Mouse (Mus musculus) c-Kit-positive CD71-positive TER-119-negative erythroid progenitor cells, embryonic 14.5 days (primary cell): ENCODE results near the gene Dpf2.

ENCODE experiments used
- DNase-seq: peaks from one replicate; pipeline ENCODE4 v3.0.0-alpha.2; 2013; ENCODE audit warnings: low read depth

The Dpf2 gene

DNA sequence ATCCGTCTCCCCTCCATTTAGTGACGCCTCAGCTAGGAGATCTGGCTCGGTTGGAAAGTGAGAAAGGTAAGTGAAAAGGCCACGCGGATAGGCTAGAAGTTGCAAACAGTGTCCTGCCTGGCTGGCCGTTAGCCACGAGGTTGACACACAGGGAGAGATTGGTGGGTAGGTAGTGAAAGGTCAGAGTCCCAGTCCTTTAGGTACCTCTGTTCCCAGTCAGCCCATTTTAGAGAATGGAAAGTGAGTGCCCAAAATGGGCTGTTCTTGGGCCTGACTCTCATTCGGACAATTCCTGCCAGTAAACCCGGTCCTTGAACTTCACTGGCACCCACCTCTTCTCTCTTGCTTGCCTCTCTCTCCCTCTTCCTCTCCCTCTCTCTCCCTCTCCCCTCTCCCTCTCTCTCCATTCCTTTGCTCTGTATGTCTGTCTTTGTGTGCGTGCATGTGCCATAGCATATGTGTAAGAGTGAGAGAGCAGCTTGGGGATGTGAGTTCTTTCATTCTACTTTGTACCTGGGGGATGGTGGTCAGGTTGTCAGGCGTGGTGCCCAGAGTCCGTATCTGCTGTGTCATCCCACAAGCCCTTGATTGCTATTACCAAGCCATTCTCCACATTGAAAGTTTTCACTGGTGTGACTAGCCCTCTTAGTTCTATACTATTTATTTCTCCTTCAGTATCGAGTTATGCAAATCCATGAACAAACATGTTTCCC lies at the start of gene Dpf2:
TSS of gene Dpf2 (minus strand) at position 4 of the 713 bp plus-strand sequence.
- no peak for DNase-seq

DNA sequence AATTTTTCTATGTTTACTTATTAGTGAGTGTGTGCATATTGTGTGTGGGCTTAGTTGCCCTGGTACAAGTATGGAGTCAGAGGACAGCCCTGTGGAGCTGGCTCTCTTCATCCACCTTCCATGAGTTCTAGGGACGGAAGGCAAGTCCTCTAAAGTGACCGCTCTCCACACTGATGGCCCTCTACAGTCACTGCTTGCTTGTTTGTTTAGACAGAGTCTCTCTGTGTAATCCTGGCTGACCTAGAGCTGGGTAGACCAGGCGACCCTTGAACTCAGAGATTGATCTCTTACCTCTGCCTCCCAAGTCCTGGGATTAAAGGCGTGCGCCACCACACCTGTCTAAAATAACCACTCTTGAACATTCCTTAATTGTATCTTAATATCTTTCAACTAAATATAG lies 44.6 kb upstream of the Dpf2 start:
- DNase-seq = no peak

DNA sequence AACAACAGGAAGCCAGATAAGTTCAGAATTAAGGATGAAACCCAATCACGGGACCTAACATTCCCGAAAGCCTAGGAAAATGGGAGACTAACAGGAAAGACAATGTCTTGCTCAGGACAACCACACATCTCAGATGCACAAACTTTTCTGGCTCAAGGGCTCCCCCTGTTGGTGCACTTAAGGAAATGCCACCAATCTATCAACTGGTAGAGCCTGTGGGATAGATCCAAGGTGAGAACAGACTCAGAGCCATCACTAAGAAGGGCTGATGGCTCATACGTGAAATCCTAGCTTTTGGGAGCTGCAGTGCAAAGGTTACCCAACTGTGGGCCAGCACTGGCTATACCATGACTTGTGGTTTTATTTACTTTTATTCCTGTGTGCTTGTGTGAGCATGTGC lies 43.9 kb upstream of the Dpf2 start:
- peak; percentile 76 for DNase-seq

DNA sequence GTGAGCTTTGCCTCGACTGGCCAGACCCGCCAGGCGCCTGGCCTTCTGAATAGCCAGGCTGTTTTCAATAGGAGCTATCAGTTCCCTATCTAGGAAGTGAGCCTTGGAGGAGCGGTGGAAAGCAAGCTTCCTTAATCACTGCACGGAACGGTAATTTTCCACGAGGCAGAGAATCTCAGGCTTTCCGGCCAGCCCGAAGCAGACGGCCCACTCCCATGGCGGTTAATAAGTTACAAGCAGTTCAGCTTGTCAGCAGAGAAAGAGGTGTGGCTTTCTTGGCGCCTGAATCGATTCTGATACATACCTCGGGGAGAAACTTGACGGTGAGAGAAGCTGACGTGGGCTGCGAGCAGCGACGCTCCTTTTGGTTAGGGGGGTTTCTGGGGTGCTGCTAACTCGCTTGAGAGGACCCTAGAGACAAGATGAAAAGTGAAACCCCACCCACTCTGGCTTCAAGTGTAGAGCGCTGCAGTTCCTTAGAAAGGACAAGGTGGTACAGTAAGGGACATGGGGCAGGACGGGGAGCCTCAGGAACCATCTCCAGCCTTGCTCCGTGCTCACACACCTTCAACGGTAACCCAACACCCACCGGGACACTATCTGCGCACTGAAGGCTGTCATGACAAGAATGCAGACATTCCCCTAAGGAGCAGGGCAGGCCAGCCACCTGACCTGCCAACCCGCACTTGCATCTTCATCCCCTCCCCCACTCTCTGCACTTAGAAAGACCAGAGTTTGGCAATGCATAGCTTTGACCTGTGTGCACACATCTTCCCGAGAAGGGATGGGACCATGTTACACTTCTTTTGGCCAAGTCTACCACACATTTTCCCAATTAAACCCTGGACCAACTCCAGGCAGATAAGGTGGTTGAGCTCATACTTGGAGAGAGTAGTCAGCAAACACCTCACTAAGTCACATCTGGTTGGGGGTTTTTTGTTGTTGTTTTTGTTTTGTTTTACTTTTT lies 43.2 kb upstream of the Dpf2 start:
- DNase-seq = no peak

DNA sequence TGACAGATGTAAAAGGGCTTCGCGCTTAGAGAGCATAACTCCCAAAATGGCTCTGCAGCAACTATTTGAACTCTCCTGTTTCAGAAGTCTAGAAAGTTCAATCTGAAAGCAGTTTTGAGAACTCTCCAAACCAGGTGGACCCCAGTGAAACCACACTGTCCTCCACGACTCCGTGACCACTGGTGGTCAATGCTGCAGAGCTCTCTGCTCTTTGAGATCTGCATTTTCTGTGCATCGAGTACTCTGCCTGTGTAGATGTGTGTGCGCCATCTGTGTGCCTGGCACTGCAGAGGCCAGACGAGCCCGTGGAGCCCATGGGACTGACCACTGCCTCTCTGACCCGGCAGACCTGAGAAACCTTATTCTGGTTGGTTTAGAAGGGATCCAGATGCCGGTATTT lies 42.1 kb upstream of the Dpf2 start:
- no peak for DNase-seq

DNA sequence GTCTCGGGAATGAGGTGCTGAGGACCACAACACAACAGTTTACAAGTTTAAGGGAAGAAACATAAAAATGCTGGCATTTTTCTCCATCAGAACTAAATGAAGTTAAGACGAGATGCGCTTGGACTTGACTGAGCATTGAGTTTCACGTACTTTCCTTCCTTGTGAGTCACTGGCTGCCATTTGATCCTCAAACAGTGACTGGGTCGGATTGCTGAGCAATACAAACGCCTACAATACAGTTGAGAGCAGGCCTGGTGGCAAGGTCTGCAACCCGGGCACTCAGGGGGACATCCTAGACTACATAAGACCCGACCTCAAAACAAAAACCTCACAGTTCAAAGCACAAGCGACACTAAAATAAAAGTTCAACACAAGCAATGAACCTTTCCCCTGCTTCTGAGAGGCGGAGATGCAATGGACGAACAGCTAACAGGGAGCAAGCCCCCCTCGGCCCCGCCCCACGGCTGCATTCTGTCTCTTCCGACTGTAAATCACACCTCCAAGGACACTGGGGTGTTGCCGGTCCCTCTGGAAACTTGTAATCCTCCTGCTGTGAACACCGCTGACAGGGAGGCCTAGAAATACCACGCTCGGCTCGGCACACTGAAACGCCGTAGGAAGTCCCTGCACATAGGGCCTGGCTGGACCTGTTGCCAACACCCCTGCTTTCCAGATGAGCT lies 41.4 kb upstream of the Dpf2 start:
- DNase-seq = no peak

DNA sequence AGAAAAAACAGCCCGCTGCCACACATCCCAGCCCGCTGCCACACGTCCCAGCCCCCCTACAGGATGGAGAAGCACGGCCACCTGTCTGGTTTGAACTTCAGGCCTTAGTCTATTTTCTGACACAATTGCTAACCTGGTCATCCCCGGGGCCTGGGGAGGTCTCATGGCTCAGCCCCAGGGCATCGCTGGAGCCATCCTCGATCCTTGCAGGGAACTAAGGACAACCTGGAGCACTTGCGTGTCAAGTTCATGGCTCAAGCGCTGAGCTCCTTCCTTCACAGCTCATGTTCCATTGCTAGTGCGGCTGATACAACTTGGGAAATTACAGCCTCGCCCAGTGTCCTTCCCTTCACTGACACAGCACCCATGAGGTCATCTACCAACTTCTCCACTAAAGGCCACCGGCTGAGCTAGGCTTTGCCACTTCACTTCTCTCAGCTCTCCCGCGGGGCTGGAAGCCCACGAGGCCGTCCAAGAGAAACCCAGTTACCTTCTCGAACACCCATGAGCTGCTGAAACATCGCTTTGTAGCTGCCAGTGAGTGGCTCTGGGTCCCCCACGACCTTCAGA lies 40.5 kb upstream of the Dpf2 start:
- DNase-seq = no peak

DNA sequence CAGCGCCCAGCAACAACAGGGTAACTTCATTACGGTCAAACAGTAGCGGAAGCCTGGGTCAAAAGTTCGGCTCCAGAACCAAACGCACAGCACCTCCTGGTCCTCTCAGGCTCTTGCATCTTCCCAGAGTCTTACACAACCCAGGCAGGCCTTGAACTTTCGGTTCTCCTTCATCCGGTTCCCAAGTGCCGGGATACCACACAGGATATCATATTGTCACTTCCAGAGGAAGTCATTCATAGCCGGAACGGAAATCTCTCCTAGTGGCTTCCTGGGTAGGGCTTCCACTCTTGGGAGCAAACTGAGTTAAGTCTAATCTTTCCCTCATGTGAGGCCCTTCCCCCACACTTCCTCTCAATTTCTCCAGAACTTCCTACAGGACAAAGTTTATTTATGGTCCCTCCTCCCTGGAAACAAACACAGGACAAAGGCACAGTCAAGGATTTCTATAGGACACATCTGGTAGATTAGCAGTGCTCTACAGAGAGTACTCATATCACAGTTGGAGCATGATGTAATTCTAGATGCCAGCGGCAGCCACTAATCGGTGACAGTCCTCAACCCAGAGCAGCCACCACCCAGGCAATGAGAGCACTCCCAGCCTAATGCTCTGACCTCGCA lies 39.4 kb upstream of the Dpf2 start:
- DNase-seq = no peak

DNA sequence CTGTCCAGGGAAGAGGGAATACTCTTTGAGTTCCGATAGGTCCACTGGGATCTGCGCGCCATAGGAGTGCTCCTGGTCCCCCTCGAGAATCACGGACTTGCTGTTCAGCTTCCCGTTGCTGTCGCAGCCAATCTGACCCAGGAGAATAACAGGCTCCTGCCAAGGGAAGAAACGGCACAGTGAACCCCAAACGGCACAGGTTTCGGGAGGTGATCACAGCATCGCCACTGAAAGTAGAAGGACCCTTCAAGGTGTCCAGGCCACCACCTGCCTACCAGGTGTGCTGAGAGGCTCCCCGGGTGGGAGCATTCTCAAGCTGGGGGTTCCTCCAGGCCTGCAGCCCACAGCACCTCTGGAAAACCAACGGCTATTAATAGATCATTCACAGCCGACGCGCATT lies 38.8 kb upstream of the Dpf2 start:
- DNase-seq = no peak

DNA sequence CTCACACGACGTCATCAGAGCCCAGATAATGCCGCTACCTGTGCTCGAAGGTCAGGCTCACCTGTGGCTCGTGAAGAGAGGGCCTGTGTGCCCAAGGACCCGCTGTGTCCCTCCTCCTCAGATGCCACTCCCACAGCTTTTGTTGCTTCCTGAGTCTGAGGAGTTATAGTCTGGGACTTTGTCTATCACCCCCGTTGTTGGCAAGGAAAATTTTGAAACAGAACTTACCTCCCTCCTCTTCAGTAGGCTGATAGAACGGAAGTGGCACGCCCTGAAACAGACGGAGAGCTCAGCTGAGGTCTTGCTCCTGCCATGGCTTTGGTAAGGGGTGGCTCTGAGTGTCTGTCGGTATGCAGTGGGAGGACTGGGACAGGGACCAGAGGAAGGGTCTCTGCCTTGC lies 37.4 kb upstream of the Dpf2 start:
- no peak for DNase-seq

DNA sequence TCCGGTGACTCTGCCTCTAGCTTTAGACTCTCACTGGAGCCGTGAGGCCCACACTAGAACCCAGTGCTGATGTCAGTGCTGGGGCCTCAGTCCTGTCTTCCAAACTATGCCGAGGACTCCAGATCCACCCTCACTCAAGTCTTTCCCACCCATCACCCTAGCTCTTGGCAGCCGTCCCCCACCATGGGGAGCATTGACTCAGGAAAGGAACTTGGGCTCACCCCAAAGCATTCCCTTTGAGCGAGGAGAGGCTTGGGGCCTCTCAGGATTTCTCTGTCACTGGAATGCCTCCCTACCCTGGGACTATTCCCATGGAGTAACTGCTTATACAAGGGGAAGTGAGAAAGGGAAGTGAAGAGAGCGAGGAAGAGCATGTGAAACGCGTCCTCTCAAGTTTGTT lies 33.1 kb upstream of the Dpf2 start:
- no peak for DNase-seq

DNA sequence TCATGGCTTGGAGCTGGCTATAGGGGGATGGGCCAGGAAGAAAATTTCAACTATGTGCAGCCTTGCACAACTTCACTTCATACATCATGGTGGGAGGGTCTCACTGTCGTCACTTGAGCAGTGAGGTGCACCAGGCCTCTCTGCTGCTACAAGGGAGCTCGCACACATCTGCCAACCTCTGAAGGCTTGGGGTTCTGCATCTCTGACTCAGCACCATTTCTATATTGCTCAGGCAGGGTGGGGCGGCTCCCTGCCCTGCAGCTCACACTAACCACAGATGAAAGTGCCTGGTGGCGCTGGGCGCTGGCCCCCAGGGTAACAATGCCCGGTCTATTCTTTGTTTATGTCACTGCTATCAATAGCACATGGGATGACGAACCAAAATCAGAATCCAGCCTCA lies 32.2 kb upstream of the Dpf2 start:
- DNase-seq = no peak

DNA sequence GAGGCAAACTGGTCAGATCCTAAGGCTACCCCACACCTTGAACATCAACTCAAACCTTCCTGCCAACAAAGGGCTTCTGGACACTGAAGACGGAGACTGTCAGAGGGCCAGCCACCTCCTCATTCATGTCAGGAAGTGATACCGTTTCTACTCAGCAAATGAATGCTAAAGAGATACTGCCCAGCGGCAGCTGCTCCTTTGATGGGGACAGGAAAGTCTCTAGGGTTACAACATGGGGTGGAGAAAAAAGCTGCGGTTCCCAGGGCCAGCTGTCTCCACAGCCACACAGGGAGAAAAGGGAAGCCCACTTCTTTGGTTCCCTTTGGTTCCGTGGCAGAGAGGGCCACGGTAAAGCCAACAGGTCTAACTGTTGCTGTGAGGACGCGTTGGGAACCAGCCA lies 31.3 kb upstream of the Dpf2 start:
- DNase-seq = no peak

DNA sequence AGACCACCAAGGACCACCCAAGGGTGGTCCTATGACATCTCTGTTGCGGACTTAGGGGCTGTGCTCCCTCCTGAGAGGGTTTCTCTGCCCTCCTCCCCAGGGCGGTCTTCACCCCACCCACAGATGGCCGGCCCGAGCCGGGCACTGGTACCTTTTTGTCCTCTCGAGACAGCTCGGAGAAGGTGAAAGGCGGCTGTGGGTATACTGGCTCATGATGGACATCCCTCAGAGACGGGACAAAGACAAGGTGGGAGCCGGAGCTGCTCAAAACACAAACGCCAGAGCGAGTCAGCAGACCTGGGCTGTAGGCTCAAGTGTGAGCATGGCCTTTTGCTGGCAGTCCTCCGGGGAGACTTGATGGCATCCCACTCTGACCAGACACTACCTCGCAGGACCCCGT lies 30.6 kb upstream of the Dpf2 start:
- no peak for DNase-seq

DNA sequence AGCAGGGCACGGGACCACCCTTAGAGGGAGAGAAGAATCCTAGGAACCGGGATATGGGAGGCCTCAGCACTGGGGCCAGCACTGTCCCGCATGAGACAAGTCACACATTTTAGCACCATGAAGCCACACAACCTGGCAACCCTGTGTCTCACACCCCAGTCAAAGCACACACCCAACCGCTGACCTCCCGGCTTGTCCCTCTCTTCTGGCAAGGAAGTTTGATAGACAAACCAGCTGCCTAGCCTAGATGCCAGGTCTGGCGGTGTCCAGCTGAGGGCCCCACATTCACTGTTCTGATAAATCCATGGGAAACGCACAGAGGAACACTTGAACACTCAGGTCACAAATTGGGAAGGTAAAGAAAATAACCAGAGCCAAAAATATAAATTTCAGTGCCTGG lies 29.8 kb upstream of the Dpf2 start:
- no peak for DNase-seq

DNA sequence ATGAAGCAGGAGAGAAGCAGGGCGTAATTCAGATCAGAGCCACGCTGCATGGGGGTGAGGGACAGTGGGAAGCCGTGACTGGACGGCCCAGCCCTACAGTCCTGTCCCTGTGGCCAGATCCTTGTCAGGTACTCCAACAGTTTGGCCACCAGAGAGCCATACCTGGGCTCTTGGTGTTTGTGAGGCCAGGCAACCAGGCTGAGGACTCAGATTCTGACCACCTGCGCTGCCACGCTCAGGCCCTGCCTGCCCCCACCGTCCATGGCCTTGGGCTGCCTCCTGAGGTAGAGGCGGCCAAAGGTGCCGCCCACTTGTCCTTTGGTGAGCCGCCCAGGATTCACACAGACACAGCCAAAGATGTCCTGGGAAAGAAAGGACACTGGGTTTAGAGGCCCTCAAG lies 27.8 kb upstream of the Dpf2 start:
- DNase-seq = no peak

DNA sequence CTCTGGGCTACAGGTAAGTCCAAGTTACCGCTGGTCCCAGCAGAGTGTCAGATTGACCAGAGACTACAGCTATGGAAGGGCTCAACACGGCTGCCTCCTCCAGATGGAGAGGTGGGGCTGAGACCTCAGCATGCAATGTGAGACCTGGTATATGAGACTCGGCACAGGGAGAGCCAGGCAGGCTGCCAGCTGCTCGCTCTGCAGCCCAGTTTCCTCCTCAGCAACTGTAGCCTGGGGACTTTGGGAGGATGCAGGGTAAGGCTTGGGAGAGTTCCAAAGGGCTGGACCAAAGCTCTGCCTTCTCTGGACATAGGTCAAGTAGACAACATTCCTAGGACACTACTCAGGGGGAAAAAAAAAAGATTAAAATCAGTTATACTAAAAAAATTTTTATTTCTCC lies 27.4 kb upstream of the Dpf2 start:
- DNase-seq = no peak

DNA sequence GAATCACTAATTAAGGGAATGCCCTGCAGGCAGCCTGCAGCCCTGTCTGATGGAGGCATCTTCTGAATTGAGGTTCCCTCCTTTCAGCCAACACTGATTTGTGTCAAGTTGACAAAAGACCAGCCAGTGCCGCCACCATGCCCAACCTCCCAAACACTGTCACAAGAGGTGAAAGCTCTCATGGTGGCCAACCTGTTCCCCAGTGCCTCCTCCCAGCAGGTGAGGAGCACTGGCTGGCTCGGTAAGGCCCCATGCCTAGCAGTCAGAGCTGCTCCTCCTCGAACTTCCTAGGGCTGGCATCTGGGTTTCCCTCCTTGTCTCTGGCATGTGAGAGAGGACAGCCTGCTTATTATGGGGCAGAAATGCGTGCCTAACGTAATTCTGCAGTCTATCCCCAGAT lies 26.9 kb upstream of the Dpf2 start:
- DNase-seq = no peak

DNA sequence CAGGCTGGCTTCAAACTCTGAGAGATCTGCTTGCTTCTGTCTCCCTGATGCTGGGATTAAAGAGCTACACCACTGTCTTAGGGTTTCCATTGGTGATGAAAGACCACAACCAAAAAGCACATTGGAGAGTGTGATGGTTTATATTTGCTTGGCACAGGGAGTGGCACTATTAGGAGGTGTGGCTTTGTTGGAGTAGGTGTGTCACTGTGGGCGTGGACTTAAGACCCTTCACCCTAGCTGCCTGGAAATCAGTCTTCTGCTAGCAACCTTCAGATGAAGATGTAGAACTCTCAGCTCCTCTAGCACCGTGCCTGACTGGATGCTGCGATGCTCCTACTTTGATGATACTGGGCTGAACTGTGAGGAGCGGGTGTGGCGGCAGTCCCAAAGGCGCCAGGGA lies 25.7 kb upstream of the Dpf2 start:
- no peak for DNase-seq

DNA sequence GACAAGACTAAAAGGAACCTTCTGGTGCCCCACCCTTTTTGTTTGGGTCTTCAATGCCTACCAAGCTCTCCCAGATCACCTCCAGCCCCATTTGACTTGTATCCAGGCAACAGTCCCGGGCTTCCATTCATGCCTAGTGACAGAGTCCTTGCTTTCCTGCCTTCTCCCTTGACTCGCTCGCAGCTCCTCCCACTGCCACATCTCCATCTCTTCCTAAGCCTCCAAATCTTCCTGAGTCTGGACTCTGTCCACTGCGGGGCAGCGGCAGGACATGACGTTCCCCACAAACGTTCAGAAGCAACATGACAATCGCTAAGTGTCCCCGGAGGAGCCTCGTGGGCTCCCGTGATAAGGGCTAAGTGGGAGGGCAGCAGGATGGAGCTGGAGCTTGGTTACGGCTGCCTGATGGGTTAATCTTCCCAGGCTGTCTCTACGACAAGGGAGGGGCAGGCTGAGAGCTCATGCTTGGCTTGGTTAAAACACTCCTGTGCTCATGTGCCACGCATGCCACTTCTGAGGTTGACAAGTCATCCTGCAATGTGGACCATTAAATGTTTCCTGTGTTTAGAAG lies 25.1 kb upstream of the Dpf2 start:
- DNase-seq = peak; percentile 34

DNA sequence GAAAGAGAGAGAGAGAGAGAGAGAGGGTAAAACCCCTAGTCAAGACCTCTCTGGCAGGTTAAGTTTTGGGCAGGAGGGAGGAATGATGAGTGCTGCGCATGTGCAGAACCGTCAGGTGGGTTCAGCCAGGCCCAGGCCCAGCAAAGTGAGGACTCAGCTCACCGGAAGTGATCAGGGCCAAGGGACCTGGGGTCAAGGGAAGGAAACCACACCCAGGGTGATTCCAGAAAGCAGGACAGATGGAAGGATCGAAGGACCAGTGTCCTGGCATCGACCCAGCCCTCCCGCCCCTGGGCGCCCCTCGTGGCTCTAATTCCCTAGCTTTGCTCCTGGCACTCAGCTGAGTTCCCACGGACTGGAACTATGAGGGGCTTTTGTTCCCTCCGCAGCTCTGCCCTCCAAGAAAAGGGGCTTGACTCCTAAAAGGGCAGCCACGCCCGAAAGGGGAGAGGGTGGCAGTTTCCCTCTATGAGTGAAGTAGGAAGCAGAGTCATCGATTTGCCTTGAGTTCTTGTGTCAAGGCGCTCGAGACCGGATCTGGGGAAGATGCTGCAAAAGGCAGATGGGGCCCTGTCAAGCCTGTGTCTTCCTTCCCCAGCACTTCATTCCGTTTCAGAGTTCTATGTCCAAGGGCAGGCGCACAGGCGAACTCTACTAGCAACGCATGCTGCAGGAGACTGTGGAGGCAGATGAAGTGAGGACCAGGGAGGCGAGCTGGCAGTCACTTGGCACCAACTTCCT lies 24.5 kb upstream of the Dpf2 start:
- no peak for DNase-seq
